Mouse (Mus musculus) midbrain, embryonic 12.5 days (tissue): Measurements from ENCODE around the gene Ctdsp2. TPM values are rescaled to one million over a fixed set of nuclear protein-coding genes. Genes with fewer than 3 reads are reported as not detected.

Experiments used
- ATAC-seq: fragments of 200-750 bp; cut with Nextera tagmentation; 2 replicates; pipeline ENCODE4 v1.8.0; 2017; ENCODE audit warnings: low read depth, moderate TSS enrichment, moderate library complexity; ENCODE audit not compliant: low FRiP score
- H3K27ac ChIP-seq: fragments of 300-500 bp; sonication (generic); replicated peaks from 2 replicates; pipeline ENCODE4 v1.5.1; 2016; ENCODE audit warnings: mild to moderate bottlenecking
- H3K27me3 ChIP-seq: fragments of 300-500 bp; sonication (generic); 2 replicates; pipeline ENCODE4 v1.6.1; 2016; ENCODE audit warnings: mild to moderate bottlenecking
- H3K36me3 ChIP-seq: fragments of 300-500 bp; sonication (generic); 2 replicates; pipeline ENCODE4 v1.6.1; 2016
- H3K4me1 ChIP-seq: fragments of 300-500 bp; sonication (generic); 2 replicates; pipeline ENCODE4 v1.6.1; 2016
- H3K4me2 ChIP-seq: fragments of 300-500 bp; sonication (generic); replicated peaks from 2 replicates; pipeline ENCODE4 v1.6.1; 2016; ENCODE audit warnings: mild to moderate bottlenecking, moderate library complexity
- H3K4me3 ChIP-seq: fragments of 300-500 bp; sonication (generic); 2 replicates; pipeline ENCODE4 v1.5.1; 2016; ENCODE audit warnings: mild to moderate bottlenecking
- H3K9ac ChIP-seq: fragments of 300-500 bp; sonication (generic); replicated peaks from 2 replicates; pipeline ENCODE4 v1.6.1; 2016; ENCODE audit warnings: mild to moderate bottlenecking, moderate library complexity
- H3K9me3 ChIP-seq: fragments of 300-500 bp; sonication (generic); 2 replicates; pipeline ENCODE4 v1.6.1; 2016; ENCODE audit warnings: mild to moderate bottlenecking
- WGBS: fragments of 180-500 bp; shearing (Covaris S2); methylation state at CpG from one replicate; pipeline ENCODE4 v1.1.7; 2016; 5-methylcytosine and 5-hydroxymethylcytosine counted together
- polyA plus RNA-seq: library from polyadenylated mRNA; unstranded; fragments of >200 nt; fragmentation: Nextera tagmentation; extraction: Ambion mirVana; gene quantifications from 2 replicates; pipeline ENCODE4 v1.2.1, GENCODE M21; 2016

The Ctdsp2 gene
- 40.1 and 45.4 TPM in 2 replicates for polyA plus RNA-seq

DNA sequence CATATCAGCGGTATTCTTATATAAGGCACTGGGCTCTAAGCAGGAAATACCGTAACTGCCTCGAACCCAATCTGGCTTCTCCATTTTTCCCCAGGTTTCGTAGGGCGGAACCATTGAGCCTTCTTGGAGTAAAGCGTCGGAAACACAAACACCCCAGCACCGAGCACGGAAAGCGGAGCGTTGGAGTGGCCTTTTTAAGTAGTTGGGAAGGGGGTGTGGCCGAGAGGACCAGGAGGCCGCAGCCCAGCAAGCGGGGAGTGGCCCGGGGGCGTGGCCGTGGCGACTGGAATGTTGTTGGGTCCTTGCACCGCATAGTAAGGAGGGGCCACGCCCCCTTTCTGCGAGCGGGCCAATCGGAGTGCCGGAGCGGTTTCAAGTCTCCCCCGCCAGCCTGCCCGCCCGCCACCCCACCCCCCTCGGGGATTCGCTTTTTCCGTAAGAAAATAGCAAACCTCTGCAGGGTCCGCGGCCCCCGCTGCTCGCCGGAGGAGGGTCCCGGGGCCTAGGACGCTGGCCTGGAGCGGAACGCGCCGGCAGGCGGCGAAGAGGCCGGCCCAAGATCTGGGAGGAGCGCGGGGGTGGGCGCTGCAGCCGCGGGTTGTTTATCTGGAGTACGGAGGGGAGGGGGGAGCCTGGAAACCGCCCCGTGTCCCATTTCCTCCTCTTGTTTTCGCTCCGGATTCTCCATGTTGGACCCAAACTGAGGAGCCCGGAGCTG lies at the start of gene Ctdsp2:
Gene Ctdsp2 (plus strand): TSS at position 441 of the 718 bp plus-strand sequence.
- Histone ChIP-seq H3K36me3 (no peaks in the 10 kb centered on the region), H3K27ac (peak within 1 kb of the TSS; percentile 99), H3K4me1 (peaks cover 38% of the 10 kb centered on the region), H3K4me3 (peak within 1 kb of the TSS; percentile 100), H3K4me2 (peak within 1 kb of the TSS; percentile 83), H3K9me3 (no peaks in the 10 kb centered on the region), H3K9ac (peak within 1 kb of the TSS; percentile 96), H3K27me3 (peaks cover 8% of the 10 kb centered on the region)
- peak; percentile 91 for ATAC-seq
- under 1% methylated on average over 47 of the region's 56 CpGs for WGBS

DNA sequence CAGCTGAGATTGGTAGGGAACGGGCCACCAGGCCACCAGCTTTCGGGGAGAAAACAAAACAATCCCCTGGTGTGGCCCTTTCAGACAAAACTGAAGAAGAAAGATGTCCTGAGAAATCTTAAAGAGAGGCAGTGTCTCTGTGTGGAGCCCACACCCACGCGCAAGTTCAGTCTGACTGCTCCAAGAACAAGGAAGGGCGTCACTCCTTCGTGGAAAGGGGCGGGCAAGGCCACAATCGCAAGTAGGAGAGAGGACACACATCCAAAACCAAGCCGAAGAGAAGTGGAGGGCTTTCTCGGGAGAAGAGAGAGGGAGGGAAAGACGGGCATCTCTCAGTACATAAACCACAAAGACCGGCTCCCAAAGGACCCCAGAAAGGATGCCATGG lies 49.7 kb upstream of the Ctdsp2 start:
- Histone ChIP-seq H3K4me3 (peak overlapping the region; percentile 57), H3K36me3 (no peaks in the 10 kb centered on the region), H3K27ac (no peak overlapping the region), H3K9ac (no peak overlapping the region), H3K27me3 (peaks cover 42% of the 10 kb centered on the region), H3K4me2 (peak overlapping the region; percentile 93), H3K9me3 (no peaks in the 10 kb centered on the region), H3K4me1 (peaks cover 61% of the 10 kb centered on the region)
- no peak for ATAC-seq
- whole genome bisulfite sequencing, result 23% methylated on average over 12 of the region's 12 CpGs

DNA sequence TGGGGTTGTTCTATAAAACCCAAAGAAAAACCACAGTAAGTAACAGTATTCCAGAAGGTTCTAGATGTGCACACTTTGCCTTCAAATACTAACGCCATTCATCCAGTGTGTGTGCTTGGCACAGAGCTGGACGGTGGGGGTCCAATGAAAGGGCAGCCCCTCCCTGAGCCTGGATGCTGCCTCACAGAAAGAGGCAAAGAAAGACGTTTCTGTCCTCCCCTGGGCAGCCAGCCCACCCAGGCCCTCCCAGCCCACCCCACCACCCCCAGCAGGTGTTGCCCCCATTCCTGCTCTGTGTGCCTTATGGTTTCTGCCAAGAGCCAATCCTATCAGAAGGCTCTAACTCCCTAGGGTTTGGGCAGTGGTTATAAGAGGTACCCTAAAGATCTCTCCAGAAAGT lies 49.0 kb upstream of the Ctdsp2 start:
- no peak overlapping the region for H3K4me3 ChIP-seq
- H3K9me3 ChIP-seq, result no peaks in the 10 kb centered on the region
- no peak overlapping the region for H3K27ac ChIP-seq
- WGBS, result 30% methylated on average over 3 of the region's 3 CpGs
- no peaks in the 10 kb centered on the region for H3K36me3 ChIP-seq
- ATAC-seq, result no peak
- H3K9ac ChIP-seq, result peak overlapping the region; percentile 24; the same call in 1 of the 2 replicates
- peaks cover 61% of the 10 kb centered on the region for H3K4me1 ChIP-seq
- peaks cover 42% of the 10 kb centered on the region for H3K27me3 ChIP-seq
- no peak overlapping the region for H3K4me2 ChIP-seq

DNA sequence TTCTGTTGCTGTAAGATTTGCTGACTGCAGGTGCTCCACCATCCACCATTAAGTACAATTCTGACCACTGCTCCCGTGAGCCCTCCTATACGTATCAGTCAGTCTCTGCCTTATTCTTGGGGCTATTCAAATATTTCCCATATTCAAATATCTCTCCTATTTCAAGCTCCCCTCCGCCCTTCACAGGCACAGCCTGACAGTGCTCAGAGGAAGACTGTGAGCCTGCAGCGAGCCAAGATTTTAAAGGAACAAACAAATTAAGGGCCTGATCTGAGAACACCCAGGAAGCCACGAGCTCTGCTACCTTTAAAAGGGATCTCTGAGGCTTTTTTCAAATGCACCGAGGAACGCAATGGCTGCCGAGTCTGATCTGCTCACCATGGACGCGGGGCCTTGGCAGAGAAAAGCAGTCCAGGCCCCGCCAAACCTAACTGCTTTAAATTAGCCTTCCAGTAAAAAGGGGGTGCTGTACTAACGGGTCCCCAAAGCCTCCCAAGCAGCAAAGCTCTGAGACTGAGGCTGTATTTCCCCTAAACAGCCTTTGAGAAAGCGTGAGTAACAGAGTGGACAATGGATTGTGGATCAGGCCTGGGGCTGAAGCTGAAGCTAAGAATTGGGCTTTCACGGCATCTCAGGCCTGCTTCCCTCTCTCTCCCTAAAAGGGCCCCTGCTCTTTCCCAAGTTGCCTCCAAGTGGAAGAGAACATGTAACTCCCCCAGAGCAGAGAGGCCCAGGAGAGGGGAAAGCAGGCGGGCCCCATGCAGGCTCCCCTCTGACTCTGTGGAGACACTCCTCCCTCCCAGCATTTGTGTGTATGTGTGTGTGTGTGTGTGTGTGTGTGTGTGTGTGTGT lies 48.0 kb upstream of the Ctdsp2 start:
- 26% methylated on average over 14 of the region's 15 CpGs for WGBS
- H3K27me3 ChIP-seq, result peaks cover 39% of the 10 kb centered on the region
- peak overlapping the region; percentile 73 for H3K27ac ChIP-seq

DNA sequence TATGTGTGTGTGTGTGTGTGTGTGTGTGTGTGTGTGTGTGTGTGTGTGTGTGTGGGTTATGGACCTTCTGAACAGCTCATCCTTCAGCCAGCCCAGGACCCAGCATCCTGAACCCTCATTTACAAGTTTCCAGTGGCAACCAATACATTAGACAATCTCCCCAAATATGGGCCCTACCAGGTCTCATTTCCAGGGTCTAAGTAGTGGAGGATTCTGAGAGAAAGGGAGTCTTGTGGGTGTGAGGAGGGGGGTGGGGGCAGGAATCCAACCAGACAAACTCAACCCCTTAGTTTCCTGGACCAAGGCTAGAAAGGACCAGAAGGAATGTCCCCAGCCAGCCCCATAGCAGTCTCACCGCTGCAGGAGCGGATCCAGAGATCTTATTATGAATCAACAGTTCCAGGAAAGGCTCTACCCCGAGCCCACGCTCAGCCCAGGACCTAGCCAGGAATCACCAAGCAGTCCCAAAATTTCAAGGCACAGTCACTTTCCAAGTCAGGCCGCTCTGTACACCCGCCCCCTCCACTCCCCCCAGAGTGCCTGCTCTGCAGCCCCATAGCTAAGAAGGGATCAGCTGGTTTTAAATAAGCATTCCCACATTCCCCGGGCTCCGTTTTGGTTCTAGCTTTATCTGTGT lies 47.3 kb upstream of the Ctdsp2 start:
- H3K27ac ChIP-seq, result peak overlapping the region; percentile 73
- H3K27me3 ChIP-seq, result peaks cover 32% of the 10 kb centered on the region
- no peak for ATAC-seq
- H3K4me3 ChIP-seq, result no peak overlapping the region
- H3K36me3 ChIP-seq, result no peaks in the 10 kb centered on the region
- H3K9me3 ChIP-seq, result no peaks in the 10 kb centered on the region
- peaks cover 61% of the 10 kb centered on the region for H3K4me1 ChIP-seq
- WGBS, result 61% methylated on average over 8 of the region's 8 CpGs
- H3K9ac ChIP-seq, result 0 out of 2 replicates have a peak overlapping the region, but pooled peaks have one; percentile 24
- H3K4me2 ChIP-seq, result no peak overlapping the region

More for the DNA sequence above, 48.0 kb upstream of the Ctdsp2 start:
- 0 out of 2 replicates have a peak, but pooled peaks have one; percentile 27 for ATAC-seq
- Histone ChIP-seq H3K9me3 (no peaks in the 10 kb centered on the region), H3K9ac (peak overlapping the region; percentile 24), H3K4me2 (peak overlapping the region; percentile 4; the same call in 1 of the 2 replicates), H3K4me1 (peaks cover 65% of the 10 kb centered on the region), H3K4me3 (no peak overlapping the region), H3K36me3 (no peaks in the 10 kb centered on the region)

DNA sequence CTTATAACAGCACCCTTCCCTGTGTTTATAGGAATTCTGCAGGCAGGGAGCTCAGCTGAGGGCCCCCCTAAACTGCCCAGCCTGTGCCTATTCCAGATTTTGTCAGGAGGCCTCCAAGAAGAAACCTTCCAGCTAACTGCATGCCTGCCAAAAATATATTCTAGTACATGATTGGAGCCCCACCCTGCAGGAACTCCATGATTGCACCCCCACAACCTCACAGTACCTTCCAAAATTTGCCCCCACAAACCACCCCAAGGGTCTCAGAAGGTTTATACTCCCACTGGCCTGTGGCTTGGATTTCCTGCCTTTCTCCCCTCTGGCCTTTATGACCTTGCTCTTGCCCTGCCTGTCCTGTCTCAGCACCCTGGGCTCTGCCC lies 46.8 kb upstream of the Ctdsp2 start:
- no peaks in the 10 kb centered on the region for H3K9me3 ChIP-seq
- no peaks in the 10 kb centered on the region for H3K36me3 ChIP-seq
- peaks cover 27% of the 10 kb centered on the region for H3K27me3 ChIP-seq
- ATAC-seq, result no peak
- H3K4me2 ChIP-seq, result no peak overlapping the region
- H3K4me3 ChIP-seq, result no peak overlapping the region
- H3K9ac ChIP-seq, result no peak overlapping the region
- peaks cover 57% of the 10 kb centered on the region for H3K4me1 ChIP-seq
- peak overlapping the region; percentile 73; the same call in 1 of the 2 replicates for H3K27ac ChIP-seq

DNA sequence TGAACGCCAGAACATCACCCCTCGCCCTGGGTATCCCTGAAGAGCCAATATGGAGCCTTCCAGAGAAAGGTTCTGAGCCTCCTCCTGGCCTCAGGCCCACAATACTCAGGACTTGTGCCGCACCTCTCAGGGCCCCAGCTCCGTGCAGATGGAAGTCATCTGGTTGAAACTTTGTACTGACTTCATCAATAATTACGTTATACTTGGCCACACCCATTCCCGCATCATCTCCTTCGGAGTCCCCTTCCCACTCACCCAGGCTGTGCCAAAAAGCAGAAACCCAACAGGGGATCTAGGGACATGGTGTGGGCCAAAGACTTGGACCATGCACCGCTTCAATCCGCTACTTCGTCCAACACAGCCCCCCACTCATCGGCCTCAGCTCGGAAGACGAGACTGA lies 44.0 kb upstream of the Ctdsp2 start:
- no peak for ATAC-seq
- H3K4me2 ChIP-seq, result no peak overlapping the region
- no peak overlapping the region for H3K4me3 ChIP-seq
- peaks cover 29% of the 10 kb centered on the region for H3K4me1 ChIP-seq
- H3K9me3 ChIP-seq, result peaks cover 6% of the 10 kb centered on the region
- no peak overlapping the region for H3K27ac ChIP-seq
- no peak overlapping the region for H3K9ac ChIP-seq
- H3K36me3 ChIP-seq, result no peaks in the 10 kb centered on the region
- WGBS, result 92% methylated on average over 13 of the region's 13 CpGs
- H3K27me3 ChIP-seq, result peaks cover 5% of the 10 kb centered on the region

DNA sequence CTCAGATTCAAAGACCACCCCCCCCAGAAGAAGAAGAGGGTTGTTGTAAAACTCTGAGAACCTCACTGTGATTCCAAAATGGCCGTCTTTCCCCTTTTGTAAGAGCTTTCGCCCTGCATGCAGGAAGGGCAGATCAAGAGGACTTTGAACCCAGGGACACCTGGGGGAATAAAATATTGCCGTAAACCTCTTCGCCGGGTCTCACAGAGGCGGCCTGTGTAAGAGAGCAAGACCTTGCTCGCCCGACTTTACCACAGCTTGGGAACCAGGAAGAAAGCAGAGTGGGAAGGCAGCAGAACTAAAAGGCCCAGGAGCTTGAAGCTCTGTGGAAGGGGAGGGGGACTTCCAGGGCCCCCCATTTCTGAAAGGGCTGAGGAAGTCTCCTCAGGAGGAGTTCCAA lies 43.4 kb upstream of the Ctdsp2 start:
- H3K27ac ChIP-seq, result no peak overlapping the region
- no peaks in the 10 kb centered on the region for H3K36me3 ChIP-seq
- no peak overlapping the region for H3K9ac ChIP-seq
- H3K4me2 ChIP-seq, result no peak overlapping the region
- peaks cover 6% of the 10 kb centered on the region for H3K9me3 ChIP-seq
- no peaks in the 10 kb centered on the region for H3K27me3 ChIP-seq
- 86% methylated on average over 8 of the region's 8 CpGs for WGBS
- no peak for ATAC-seq
- H3K4me3 ChIP-seq, result no peak overlapping the region
- H3K4me1 ChIP-seq, result peaks cover 24% of the 10 kb centered on the region

DNA sequence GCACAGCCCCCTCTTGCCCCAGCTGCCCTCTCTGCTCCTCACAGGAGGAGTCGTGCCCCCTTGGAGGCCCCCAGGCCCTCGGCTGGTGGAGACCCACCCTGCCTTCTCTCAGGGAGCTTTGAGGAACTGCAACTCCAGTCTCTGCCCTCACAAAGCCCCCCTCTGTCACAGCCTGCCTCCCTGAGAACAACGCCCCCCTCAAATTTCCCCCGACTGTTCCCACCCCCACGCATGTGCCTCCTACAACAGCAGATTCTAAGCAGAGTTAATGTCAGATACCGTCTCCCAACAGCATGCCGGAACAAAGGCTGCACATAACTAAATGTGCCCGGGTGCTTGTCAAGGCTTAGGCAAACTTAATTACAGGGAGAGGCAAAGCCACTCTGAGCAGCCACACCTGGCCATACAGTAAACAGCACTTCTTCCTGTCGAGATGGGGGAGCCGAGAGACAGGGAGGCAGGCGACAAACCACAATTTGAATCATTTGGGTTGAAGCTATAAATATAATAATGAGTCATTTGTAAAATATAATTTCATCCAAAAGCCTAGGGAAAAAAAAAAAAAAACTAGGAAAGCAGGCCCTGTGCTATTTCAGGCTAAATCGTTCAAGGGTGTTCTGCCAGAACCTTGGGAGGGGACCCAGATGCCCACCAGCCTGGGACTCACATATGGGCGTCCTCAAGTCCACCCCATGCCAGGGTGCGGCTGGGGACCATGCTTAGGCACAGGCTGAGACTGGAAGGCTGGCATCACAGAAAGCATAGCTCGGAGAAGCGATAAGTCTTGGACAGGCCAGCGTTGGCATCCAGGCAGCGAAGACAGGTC lies 42.7 kb upstream of the Ctdsp2 start:
- Histone ChIP-seq H3K4me3 (no peak overlapping the region), H3K27ac (no peak overlapping the region), H3K4me1 (peaks cover 17% of the 10 kb centered on the region), H3K9me3 (peaks cover 6% of the 10 kb centered on the region), H3K27me3 (no peaks in the 10 kb centered on the region), H3K36me3 (no peaks in the 10 kb centered on the region), H3K4me2 (no peak overlapping the region), H3K9ac (no peak overlapping the region)
- WGBS, result 66% methylated on average over 18 of the region's 18 CpGs
- no peak for ATAC-seq

DNA sequence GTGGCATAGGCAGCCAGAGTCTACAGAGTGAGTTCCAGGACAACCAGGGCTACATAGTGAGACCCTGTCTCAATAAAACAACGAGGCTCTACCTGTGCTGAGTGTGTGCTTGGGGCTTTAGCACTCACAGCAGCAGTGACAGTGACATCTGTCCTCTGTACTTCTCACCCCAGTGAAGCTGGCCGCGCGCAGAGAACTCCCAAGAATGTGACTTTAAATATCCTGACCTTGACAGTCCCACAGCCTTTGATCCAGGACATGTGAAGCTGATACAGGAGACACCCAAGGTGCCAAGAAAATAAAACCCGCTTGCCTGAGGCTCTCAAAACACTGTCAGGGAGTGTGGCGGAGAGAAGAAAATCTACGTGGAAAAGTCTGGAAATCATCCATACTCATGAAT lies 37.6 kb upstream of the Ctdsp2 start:
- H3K36me3 ChIP-seq, result no peaks in the 10 kb centered on the region
- WGBS, result 73% methylated on average over 7 of the region's 7 CpGs
- no peak overlapping the region for H3K4me3 ChIP-seq
- no peak overlapping the region for H3K4me2 ChIP-seq
- H3K27ac ChIP-seq, result no peak overlapping the region
- H3K4me1 ChIP-seq, result no peaks in the 10 kb centered on the region
- H3K27me3 ChIP-seq, result no peaks in the 10 kb centered on the region; the same call in 1 of the 2 replicates
- ATAC-seq, result no peak
- peaks cover 6% of the 10 kb centered on the region for H3K9me3 ChIP-seq
- H3K9ac ChIP-seq, result no peak overlapping the region

DNA sequence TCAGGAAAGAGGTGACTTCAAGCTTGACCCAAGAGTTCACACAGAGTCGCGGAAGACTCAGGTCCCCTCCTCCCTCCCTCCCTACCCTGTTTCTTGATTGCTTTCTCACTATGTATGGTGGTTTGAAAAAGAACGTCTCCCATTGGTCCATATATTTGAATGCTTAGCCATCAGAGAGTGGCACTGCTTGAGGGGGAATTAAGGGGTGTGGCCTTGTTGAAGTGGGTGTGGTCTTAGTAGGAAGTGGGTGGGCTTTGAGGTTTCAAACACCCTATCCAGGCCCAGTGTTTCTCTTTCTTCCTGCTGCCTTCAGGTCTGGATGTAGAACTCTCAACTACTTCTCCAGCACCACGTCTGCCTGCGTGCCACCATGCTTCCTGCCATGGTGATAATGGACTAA lies 33.0 kb upstream of the Ctdsp2 start:
- H3K9me3 ChIP-seq, result no peaks in the 10 kb centered on the region
- no peak overlapping the region for H3K4me3 ChIP-seq
- no peak overlapping the region for H3K4me2 ChIP-seq
- no peak for ATAC-seq
- 0 out of 2 replicates have a peak, but pooled peaks cover 7% of the 10 kb centered on the region for H3K4me1 ChIP-seq
- H3K27me3 ChIP-seq, result no peaks in the 10 kb centered on the region; the same call in 1 of the 2 replicates
- no peak overlapping the region for H3K27ac ChIP-seq
- WGBS, result 87% methylated on average over 5 of the region's 5 CpGs
- no peaks in the 10 kb centered on the region for H3K36me3 ChIP-seq
- H3K9ac ChIP-seq, result no peak overlapping the region
